Mouse (Mus musculus): ENCODE data around the gene Eif3k. TPM values are rescaled to one million over a fixed set of nuclear protein-coding genes. Genes with fewer than 3 reads are reported as not detected.

Eif3k gene
- total and polyA plus RNA-seq, 2 experiments from 2014 or later, result 292 to 482 TPM

- H3K27ac ChIP-seq (ENCODE audit: low read depth, low read length), result no peak overlapping the region
- no peak for TF ChIP-seq CTCF (IDR thresholded peaks at IDR 0.05)
- DNase-seq (ENCODE audit: low spot score) (no peak), ATAC-seq (ENCODE audit: low FRiP score) (no peak)
- no peak overlapping the region for H3K4me3 ChIP-seq (ENCODE audit: low read depth, low read length)
- peaks cover 7% of the 10 kb centered on the region for H3K4me1 ChIP-seq (ENCODE audit: insufficient read depth, low read length)
- H3K27me3 ChIP-seq (ENCODE audit: insufficient read depth, low read length), result no peaks in the 10 kb centered on the region
- no peak overlapping the region for H3K4me2 ChIP-seq (ENCODE audit: low read depth, low read length, poor library complexity, severe bottlenecking)
- H3K9me3 ChIP-seq (ENCODE audit: low read length), result no peaks in the 10 kb centered on the region
- no peaks in the 10 kb centered on the region for H3K36me3 ChIP-seq (ENCODE audit: insufficient read depth, low read length)
- H3K9ac ChIP-seq (replicated peaks; ENCODE audit: low read length, poor library complexity, severe bottlenecking), result no peak overlapping the region
- WGBS, result 69% methylated on average over 4 of the region's 4 CpGs
Measured at GRCm38 (mm10) chr7:28954773-28955172, 26.9 kb downstream of the Eif3k start.

DNA sequence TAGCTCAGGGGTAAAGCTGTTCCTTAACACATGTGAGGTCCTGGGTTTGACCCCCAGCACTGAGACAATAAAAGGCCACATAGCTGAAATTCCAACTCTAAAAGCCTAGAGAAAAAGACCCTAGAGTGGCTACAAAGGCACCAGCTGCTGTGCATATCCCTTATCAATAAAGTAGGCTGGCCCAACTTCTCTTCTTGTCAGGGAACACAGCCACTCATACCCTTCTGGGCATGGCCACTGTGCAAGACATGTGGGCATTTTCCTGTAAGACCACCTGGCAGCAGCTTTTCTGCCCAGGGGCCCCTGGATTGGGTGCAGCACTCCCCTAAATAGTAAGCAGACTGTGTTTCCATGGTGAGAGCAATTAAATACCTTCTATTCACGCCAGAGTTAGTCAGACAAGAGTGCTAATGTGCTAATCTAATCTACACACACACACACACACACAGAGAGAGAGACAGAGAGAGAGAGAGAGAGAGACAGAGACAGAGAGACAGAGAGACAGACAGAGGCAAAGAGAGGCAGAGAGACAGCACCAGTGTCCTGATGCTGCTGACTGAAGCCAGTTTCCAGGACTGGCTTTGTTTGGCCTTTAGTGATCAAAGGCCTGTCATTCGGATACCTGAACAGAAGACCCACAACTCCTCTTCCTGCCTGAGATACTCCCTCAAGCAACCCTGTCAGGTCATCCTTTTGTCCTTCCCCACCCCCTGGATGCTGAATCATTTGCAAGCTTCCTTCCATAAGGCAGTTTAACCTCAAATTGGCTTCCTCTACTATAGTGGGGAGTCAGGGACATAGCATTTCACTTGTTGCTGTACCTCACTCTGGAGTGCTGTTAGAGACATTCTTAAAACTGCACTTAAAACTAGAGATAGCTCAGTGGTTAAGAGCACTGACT lies 27.9 kb downstream of the Eif3k start:
- Histone ChIP-seq H3K9me3 (ENCODE audit: low read length) (no peaks in the 10 kb centered on the region), H3K36me3 (ENCODE audit: insufficient read depth, low read length) (no peaks in the 10 kb centered on the region), H3K9ac (replicated peaks; ENCODE audit: low read length, poor library complexity, severe bottlenecking) (no peak overlapping the region), H3K4me2 (ENCODE audit: low read depth, low read length, poor library complexity, severe bottlenecking) (no peak overlapping the region), H3K27me3 (ENCODE audit: insufficient read depth, low read length) (no peaks in the 10 kb centered on the region), H3K4me3 (ENCODE audit: low read depth, low read length) (no peak overlapping the region), H3K27ac (ENCODE audit: low read depth, low read length) (no peak overlapping the region), H3K4me1 (ENCODE audit: insufficient read depth, low read length) (no peaks in the 10 kb centered on the region)
- no peak for TF ChIP-seq CTCF (IDR thresholded peaks at IDR 0.05)
- ATAC-seq (ENCODE audit: low FRiP score) (no peak), DNase-seq (ENCODE audit: low spot score) (no peak)
- WGBS, result 3% methylated on average over 2 of the region's 2 CpGs

- TF ChIP-seq CTCF (IDR thresholded peaks at IDR 0.05), result no peak
- Histone ChIP-seq H3K4me3 (ENCODE audit: low read depth, low read length) (no peak overlapping the region), H3K27ac (ENCODE audit: low read depth, low read length) (no peak overlapping the region), H3K9me3 (ENCODE audit: low read length) (no peaks in the 10 kb centered on the region), H3K27me3 (ENCODE audit: insufficient read depth, low read length) (no peaks in the 10 kb centered on the region), H3K4me2 (ENCODE audit: low read depth, low read length, poor library complexity, severe bottlenecking) (no peak overlapping the region), H3K9ac (replicated peaks; ENCODE audit: low read length, poor library complexity, severe bottlenecking) (no peak overlapping the region), H3K4me1 (ENCODE audit: insufficient read depth, low read length) (no peaks in the 10 kb centered on the region), H3K36me3 (ENCODE audit: insufficient read depth, low read length) (no peaks in the 10 kb centered on the region)
- WGBS, result 27% methylated on average over 3 of the region's 3 CpGs
- ATAC-seq (ENCODE audit: low FRiP score), result no peak
- DNase-seq (ENCODE audit: low spot score), result peak; percentile 22
Measured at GRCm38 (mm10) chr7:28952786-28953185, 28.9 kb downstream of the Eif3k start.

- H3K36me3 ChIP-seq (ENCODE audit: insufficient read depth, low read length), result no peaks in the 10 kb centered on the region
- WGBS, result 79% methylated on average over 2 of the region's 2 CpGs
- TF ChIP-seq CTCF (IDR thresholded peaks at IDR 0.05), result no peak
Measured at GRCm38 (mm10) chr7:28951764-28952163, 29.9 kb downstream of the Eif3k start.

DNA sequence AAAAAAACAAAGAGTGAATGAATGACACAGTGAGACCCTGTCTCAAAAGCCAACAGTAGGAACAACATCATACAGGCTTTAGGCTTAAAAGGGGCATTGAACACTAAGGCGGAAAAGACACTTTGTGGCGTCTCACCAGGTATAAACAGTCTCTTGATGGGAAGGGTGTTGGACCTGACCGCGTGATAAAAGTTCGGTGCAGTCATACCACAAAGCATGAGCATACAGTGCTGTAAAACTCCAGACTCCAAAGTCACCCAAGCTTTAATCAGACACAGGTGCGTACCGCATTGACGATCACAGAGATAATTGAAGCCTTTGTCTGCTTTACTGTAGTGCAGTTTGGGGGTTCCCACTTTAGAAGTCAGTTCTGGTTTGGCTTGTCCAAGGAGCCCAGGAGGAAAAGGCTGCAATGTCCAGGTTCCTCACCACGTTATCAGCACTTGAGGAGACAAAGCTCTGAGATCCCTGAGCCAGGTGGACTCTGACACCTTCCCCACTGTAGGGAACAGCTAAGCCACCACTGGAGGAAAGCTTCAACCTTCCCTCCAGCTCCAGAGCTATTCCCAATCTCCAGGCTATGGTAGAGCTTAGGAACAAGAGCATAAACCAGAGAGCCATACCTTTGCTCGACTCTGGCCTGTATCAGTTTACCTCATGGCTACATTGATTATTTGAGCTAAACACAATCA lies 31.2 kb downstream of the Eif3k start:
- Histone ChIP-seq H3K27ac (ENCODE audit: low read depth, low read length) (no peak overlapping the region), H3K9ac (replicated peaks; ENCODE audit: low read length, poor library complexity, severe bottlenecking) (no peak overlapping the region), H3K36me3 (ENCODE audit: insufficient read depth, low read length) (no peaks in the 10 kb centered on the region), H3K4me3 (ENCODE audit: low read depth, low read length) (no peak overlapping the region), H3K27me3 (ENCODE audit: insufficient read depth, low read length) (no peaks in the 10 kb centered on the region), H3K4me1 (ENCODE audit: insufficient read depth, low read length) (no peaks in the 10 kb centered on the region), H3K9me3 (ENCODE audit: low read length) (no peaks in the 10 kb centered on the region), H3K4me2 (ENCODE audit: low read depth, low read length, poor library complexity, severe bottlenecking) (no peak overlapping the region)
- WGBS, result 94% methylated on average over 10 of the region's 10 CpGs
- DNase-seq (ENCODE audit: low spot score) (no peak), ATAC-seq (ENCODE audit: low FRiP score) (no peak)
- no peak for TF ChIP-seq CTCF (IDR thresholded peaks at IDR 0.05)

More at GRCm38 (mm10) chr7:28951764-28952163, 29.9 kb downstream of the Eif3k start:
- DNase-seq (ENCODE audit: low spot score), result no peak
- Histone ChIP-seq H3K27ac (ENCODE audit: low read depth, low read length) (no peak overlapping the region), H3K4me2 (ENCODE audit: low read depth, low read length, poor library complexity, severe bottlenecking) (no peak overlapping the region), H3K27me3 (ENCODE audit: insufficient read depth, low read length) (no peaks in the 10 kb centered on the region), H3K9me3 (ENCODE audit: low read length) (no peaks in the 10 kb centered on the region), H3K9ac (replicated peaks; ENCODE audit: low read length, poor library complexity, severe bottlenecking) (no peak overlapping the region), H3K4me1 (ENCODE audit: insufficient read depth, low read length) (no peaks in the 10 kb centered on the region), H3K4me3 (ENCODE audit: low read depth, low read length) (no peak overlapping the region)
- no peak for ATAC-seq (ENCODE audit: low FRiP score)

- Histone ChIP-seq H3K4me3 (ENCODE audit: low read depth, low read length) (no peak overlapping the region), H3K36me3 (ENCODE audit: insufficient read depth, low read length) (no peaks in the 10 kb centered on the region), H3K4me1 (ENCODE audit: insufficient read depth, low read length) (no peaks in the 10 kb centered on the region), H3K27ac (ENCODE audit: low read depth, low read length) (no peak overlapping the region), H3K27me3 (ENCODE audit: insufficient read depth, low read length) (no peaks in the 10 kb centered on the region), H3K9me3 (ENCODE audit: low read length) (no peaks in the 10 kb centered on the region), H3K4me2 (ENCODE audit: low read depth, low read length, poor library complexity, severe bottlenecking) (no peak overlapping the region), H3K9ac (replicated peaks; ENCODE audit: low read length, poor library complexity, severe bottlenecking) (no peak overlapping the region)
- WGBS, result 88% methylated on average over 2 of the region's 2 CpGs
- ATAC-seq (ENCODE audit: low FRiP score) (no peak), DNase-seq (ENCODE audit: low spot score) (no peak)
- no peak for TF ChIP-seq CTCF (IDR thresholded peaks at IDR 0.05)
Measured at GRCm38 (mm10) chr7:28949298-28949697, 32.4 kb downstream of the Eif3k start.

All from midbrain, postnatal 0 days (tissue).